Mouse (Mus musculus): ENCODE data around the gene Prickle1. TPM values are rescaled to one million over a fixed set of nuclear protein-coding genes. Genes with fewer than 3 reads are reported as not detected.
A peak's percentile ranks its signal among the peaks of the same experiment; 100 is the strongest.

The Prickle1 gene
- 12.6 and 27.7 TPM in 2 replicates for polyA plus RNA-seq (2014; fragmentation: Nextera tagmentation; extraction: Ambion mirVana)

DNA sequence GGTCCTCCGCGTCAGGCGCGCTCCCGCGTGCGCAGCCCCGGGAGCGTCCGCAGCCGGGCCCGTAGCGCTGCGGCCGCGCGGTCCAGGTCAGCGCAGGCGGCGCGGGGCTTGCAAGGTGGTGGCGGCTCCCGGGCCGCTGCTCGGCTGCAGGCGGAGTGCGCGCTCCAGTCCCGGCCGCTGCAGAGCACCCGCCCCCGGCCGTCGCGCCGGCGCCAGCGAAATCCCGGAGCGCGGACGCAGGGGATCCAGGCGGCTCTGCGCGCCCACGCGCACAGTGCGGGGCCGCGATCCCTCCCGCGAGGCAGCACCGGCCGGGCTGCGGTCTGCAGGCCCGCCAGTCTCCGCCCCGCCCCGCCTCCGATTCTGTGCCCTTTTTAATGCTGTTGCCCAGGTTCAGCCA lies at the start of gene Prickle1:
TSS of gene Prickle1 (minus strand) at position 146 of the 400 bp plus-strand sequence.
- peak within 1 kb of the TSS; percentile 89 for H3K4me3 ChIP-seq (ENCODE audit: low read length)
- under 1% methylated on average over 51 of the region's 60 CpGs for WGBS

GRCm38 (mm10) chr15:93640221-93640620 lies 44.5 kb upstream of the Prickle1 start:
- 73% methylated on average over 2 of the region's 2 CpGs for WGBS
- ATAC-seq (ENCODE audit: low FRiP score, low TSS enrichment), result no peak
- no peaks in the 10 kb centered on the region for H3K36me3 ChIP-seq (ENCODE audit: control insufficient read depth, insufficient read depth, low read length)
- H3K27me3 ChIP-seq (ENCODE audit: control insufficient read depth, insufficient read depth, low read length), result no peaks in the 10 kb centered on the region
- H3K4me2 ChIP-seq (replicated peaks; ENCODE audit: low read depth, low read length), result no peak overlapping the region
- H3K9me3 ChIP-seq (ENCODE audit: control insufficient read depth, low read length), result no peaks in the 10 kb centered on the region
- no peak overlapping the region for H3K4me3 ChIP-seq (ENCODE audit: low read length)
- H3K9ac ChIP-seq (ENCODE audit: low read depth, low read length), result no peak overlapping the region
- no peak overlapping the region for H3K27ac ChIP-seq (ENCODE audit: low read depth, low read length)
- H3K4me1 ChIP-seq (ENCODE audit: control insufficient read depth, insufficient read depth, low read length), result no peaks in the 10 kb centered on the region

More for the DNA sequence above, at the start of gene Prickle1:
- no peaks in the 10 kb centered on the region for H3K9me3 ChIP-seq (ENCODE audit: control insufficient read depth, low read length)
- H3K27me3 ChIP-seq (ENCODE audit: control insufficient read depth, insufficient read depth, low read length), result no peaks in the 10 kb centered on the region
- peak within 1 kb of the TSS; percentile 82 for H3K4me2 ChIP-seq (replicated peaks; ENCODE audit: low read depth, low read length)
- peaks cover 35% of the 10 kb centered on the region for H3K4me1 ChIP-seq (ENCODE audit: control insufficient read depth, insufficient read depth, low read length)
- H3K9ac ChIP-seq (ENCODE audit: low read depth, low read length), result peak within 1 kb of the TSS; percentile 94
- ATAC-seq (ENCODE audit: low FRiP score, low TSS enrichment), result peak; percentile 93
- H3K27ac ChIP-seq (ENCODE audit: low read depth, low read length), result peak within 1 kb of the TSS; percentile 92
- no peaks in the 10 kb centered on the region for H3K36me3 ChIP-seq (ENCODE audit: control insufficient read depth, insufficient read depth, low read length)

GRCm38 (mm10) chr15:93636976-93637375 lies 41.3 kb upstream of the Prickle1 start:
- 69% methylated on average over 7 of the region's 7 CpGs for WGBS
- Histone ChIP-seq H3K4me3 (ENCODE audit: low read length) (no peak overlapping the region), H3K27me3 (ENCODE audit: control insufficient read depth, insufficient read depth, low read length) (no peaks in the 10 kb centered on the region), H3K9me3 (ENCODE audit: control insufficient read depth, low read length) (no peaks in the 10 kb centered on the region), H3K4me1 (ENCODE audit: control insufficient read depth, insufficient read depth, low read length) (no peaks in the 10 kb centered on the region), H3K27ac (ENCODE audit: low read depth, low read length) (no peak overlapping the region), H3K36me3 (ENCODE audit: control insufficient read depth, insufficient read depth, low read length) (no peaks in the 10 kb centered on the region), H3K4me2 (replicated peaks; ENCODE audit: low read depth, low read length) (no peak overlapping the region), H3K9ac (ENCODE audit: low read depth, low read length) (no peak overlapping the region)
- no peak for ATAC-seq (ENCODE audit: low FRiP score, low TSS enrichment)

DNA sequence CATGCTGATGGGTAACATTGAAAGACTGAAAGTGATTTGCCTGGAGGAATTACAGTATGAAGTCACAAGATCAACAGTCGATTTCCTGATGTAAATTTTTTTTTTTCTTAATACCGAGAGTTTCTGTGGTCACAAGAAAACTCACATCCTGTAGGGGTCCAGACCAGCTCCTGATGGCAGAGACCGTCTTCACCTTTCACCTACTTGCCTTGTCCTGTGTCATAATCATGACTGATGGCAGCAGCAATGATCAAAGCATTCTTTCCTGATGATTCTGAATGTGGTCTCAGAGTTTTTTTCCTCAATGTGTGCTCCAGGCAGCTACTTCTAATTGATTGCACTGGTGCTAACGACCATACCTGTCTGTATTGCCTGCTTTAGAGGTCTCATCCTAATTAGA lies 39.9 kb upstream of the Prickle1 start:
- WGBS, result 39% methylated on average over 4 of the region's 4 CpGs
- no peaks in the 10 kb centered on the region for H3K36me3 ChIP-seq (ENCODE audit: control insufficient read depth, insufficient read depth, low read length)
- H3K4me1 ChIP-seq (ENCODE audit: control insufficient read depth, insufficient read depth, low read length), result 0 out of 2 replicates have a peak, but pooled peaks cover under 1% of the 10 kb centered on the region
- no peak for ATAC-seq (ENCODE audit: low FRiP score, low TSS enrichment)
- no peaks in the 10 kb centered on the region for H3K9me3 ChIP-seq (ENCODE audit: control insufficient read depth, low read length)
- H3K9ac ChIP-seq (ENCODE audit: low read depth, low read length), result no peak overlapping the region
- H3K27ac ChIP-seq (ENCODE audit: low read depth, low read length), result no peak overlapping the region
- no peak overlapping the region for H3K4me2 ChIP-seq (replicated peaks; ENCODE audit: low read depth, low read length)
- H3K4me3 ChIP-seq (ENCODE audit: low read length), result no peak overlapping the region
- no peaks in the 10 kb centered on the region for H3K27me3 ChIP-seq (ENCODE audit: control insufficient read depth, insufficient read depth, low read length)

- ATAC-seq (ENCODE audit: low FRiP score, low TSS enrichment), result no peak
- Histone ChIP-seq H3K36me3 (ENCODE audit: control insufficient read depth, insufficient read depth, low read length) (no peaks in the 10 kb centered on the region), H3K9me3 (ENCODE audit: control insufficient read depth, low read length) (no peaks in the 10 kb centered on the region), H3K4me1 (ENCODE audit: control insufficient read depth, insufficient read depth, low read length) (0 out of 2 replicates have a peak, but pooled peaks cover 5% of the 10 kb centered on the region), H3K4me2 (replicated peaks; ENCODE audit: low read depth, low read length) (no peak overlapping the region), H3K9ac (ENCODE audit: low read depth, low read length) (no peak overlapping the region), H3K4me3 (ENCODE audit: low read length) (no peak overlapping the region), H3K27me3 (ENCODE audit: control insufficient read depth, insufficient read depth, low read length) (no peaks in the 10 kb centered on the region), H3K27ac (ENCODE audit: low read depth, low read length) (no peak overlapping the region)
- WGBS, result 77% methylated on average over 5 of the region's 5 CpGs
Observed at GRCm38 (mm10) chr15:93634536-93634935, 38.8 kb upstream of the Prickle1 start.

DNA sequence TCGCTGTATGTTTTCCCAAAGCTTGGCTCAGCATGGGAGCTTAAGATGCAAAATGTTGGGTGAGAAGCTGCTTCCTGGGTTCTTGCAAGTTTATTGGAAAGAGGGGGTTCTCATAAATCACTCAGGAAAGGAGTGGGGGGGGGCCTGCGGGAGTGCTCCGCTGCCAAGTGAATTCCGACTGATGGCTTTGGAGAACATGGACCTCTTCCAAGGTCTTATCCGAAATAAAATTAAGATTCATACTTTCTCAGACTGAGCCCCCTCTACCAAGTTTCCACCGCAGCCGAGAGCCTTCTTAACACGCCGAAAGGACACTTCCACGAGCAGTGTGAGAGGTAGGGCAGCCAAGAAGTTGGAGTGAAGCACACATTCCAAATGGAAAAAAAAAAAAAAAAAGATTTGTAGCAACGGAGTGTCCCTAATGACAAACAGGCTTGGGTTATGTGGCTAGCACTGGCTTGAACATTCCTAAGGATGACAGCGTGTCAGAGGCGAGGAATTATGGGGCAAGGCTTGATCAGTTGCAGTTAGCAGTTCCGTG lies 34.4 kb upstream of the Prickle1 start:
- no peaks in the 10 kb centered on the region for H3K9me3 ChIP-seq (ENCODE audit: control insufficient read depth, low read length)
- ATAC-seq (ENCODE audit: low FRiP score, low TSS enrichment), result 0 out of 2 replicates have a peak, but pooled peaks have one; percentile 29
- 0 out of 2 replicates have a peak, but pooled peaks cover 8% of the 10 kb centered on the region for H3K4me1 ChIP-seq (ENCODE audit: control insufficient read depth, insufficient read depth, low read length)
- H3K27me3 ChIP-seq (ENCODE audit: control insufficient read depth, insufficient read depth, low read length), result no peaks in the 10 kb centered on the region
- WGBS, result 61% methylated on average over 14 of the region's 14 CpGs
- H3K4me2 ChIP-seq (replicated peaks; ENCODE audit: low read depth, low read length), result no peak overlapping the region
- no peak overlapping the region for H3K4me3 ChIP-seq (ENCODE audit: low read length)
- H3K9ac ChIP-seq (ENCODE audit: low read depth, low read length), result no peak overlapping the region
- H3K36me3 ChIP-seq (ENCODE audit: control insufficient read depth, insufficient read depth, low read length), result no peaks in the 10 kb centered on the region
- H3K27ac ChIP-seq (ENCODE audit: low read depth, low read length), result 0 out of 2 replicates have a peak overlapping the region, but pooled peaks have one; percentile 47

DNA sequence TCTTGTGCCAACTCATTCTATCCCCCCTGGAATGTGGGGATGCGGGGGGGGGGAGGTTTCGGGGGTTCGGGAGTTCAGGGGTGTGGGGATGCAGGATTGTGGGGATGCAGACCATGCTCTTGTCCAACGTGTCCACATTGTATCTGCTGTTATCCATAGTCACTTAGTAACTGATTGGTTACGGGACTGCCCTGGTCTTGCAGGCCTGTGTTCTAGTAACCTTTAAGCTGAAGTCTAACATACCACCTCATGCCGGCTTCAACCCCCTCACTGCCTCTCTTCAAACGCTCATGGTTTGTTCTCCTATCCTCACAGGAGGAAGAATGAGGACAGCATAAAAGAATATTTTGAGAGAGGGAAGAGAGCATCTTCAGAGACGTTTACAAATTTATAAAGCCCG lies 33.5 kb upstream of the Prickle1 start:
- no peak for ATAC-seq (ENCODE audit: low FRiP score, low TSS enrichment)
- H3K4me3 ChIP-seq (ENCODE audit: low read length), result no peak overlapping the region
- H3K27ac ChIP-seq (ENCODE audit: low read depth, low read length), result no peak overlapping the region
- no peak overlapping the region for H3K9ac ChIP-seq (ENCODE audit: low read depth, low read length)
- no peaks in the 10 kb centered on the region for H3K9me3 ChIP-seq (ENCODE audit: control insufficient read depth, low read length)
- 0 out of 2 replicates have a peak, but pooled peaks cover 8% of the 10 kb centered on the region for H3K4me1 ChIP-seq (ENCODE audit: control insufficient read depth, insufficient read depth, low read length)
- H3K36me3 ChIP-seq (ENCODE audit: control insufficient read depth, insufficient read depth, low read length), result no peaks in the 10 kb centered on the region
- no peak overlapping the region for H3K4me2 ChIP-seq (replicated peaks; ENCODE audit: low read depth, low read length)
- 94% methylated on average over 9 of the region's 9 CpGs for whole genome bisulfite sequencing
- H3K27me3 ChIP-seq (ENCODE audit: control insufficient read depth, insufficient read depth, low read length), result no peaks in the 10 kb centered on the region

DNA sequence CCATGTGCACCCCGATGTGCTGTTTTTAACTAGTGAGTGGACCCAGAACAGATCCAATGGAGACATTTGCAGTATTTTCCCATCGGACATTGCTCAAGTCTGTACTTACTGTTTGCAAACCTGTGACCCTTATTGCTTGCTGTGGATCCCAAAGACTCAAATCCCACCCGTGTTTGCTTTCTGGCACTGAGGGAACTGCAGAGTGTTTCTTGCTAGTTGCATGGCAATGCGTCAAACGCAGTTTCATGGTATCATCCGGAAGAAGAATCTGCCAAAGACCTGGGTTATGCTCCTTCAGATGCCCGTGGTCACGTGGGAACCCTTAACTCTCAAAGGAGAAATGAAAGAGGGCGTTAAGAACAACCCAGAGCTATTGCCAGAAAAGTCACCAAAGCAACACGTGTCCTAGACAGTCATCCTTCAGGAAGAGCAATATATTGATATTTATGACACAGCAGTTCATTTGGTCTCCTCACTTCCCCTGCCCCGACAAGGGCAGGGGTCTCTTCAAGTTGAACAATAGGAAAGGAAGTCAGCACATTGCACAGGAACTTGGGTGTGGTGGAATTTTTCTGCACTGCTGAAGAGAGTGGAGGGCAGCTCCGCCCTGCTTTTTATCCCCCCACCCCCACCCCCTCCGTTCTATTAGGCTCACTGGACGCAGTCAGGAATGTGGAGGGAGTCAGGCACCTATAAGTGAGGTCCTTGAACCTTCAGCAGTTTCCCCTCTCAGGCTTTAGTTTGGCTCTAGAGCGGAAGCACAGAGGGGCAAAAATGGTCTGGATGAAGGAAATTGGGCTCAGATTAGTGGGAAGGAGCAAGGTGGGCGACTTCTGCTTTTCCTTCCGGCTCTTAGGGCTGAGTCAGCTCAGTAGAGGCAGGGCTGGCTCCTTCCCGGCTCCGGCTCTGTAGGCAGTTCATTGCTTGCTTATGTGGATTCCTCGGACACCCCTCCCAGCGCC lies 32.4 kb upstream of the Prickle1 start:
- Histone ChIP-seq H3K27ac (ENCODE audit: low read depth, low read length) (0 out of 2 replicates have a peak overlapping the region, but pooled peaks have one; percentile 0), H3K36me3 (ENCODE audit: control insufficient read depth, insufficient read depth, low read length) (no peaks in the 10 kb centered on the region), H3K9ac (ENCODE audit: low read depth, low read length) (no peak overlapping the region), H3K4me3 (ENCODE audit: low read length) (no peak overlapping the region), H3K9me3 (ENCODE audit: control insufficient read depth, low read length) (no peaks in the 10 kb centered on the region), H3K4me1 (ENCODE audit: control insufficient read depth, insufficient read depth, low read length) (0 out of 2 replicates have a peak, but pooled peaks cover 8% of the 10 kb centered on the region), H3K4me2 (replicated peaks; ENCODE audit: low read depth, low read length) (no peak overlapping the region), H3K27me3 (ENCODE audit: control insufficient read depth, insufficient read depth, low read length) (no peaks in the 10 kb centered on the region)
- peak; percentile 69 for ATAC-seq (ENCODE audit: low FRiP score, low TSS enrichment)
- 60% methylated on average over 21 of the region's 21 CpGs for WGBS

GRCm38 (mm10) chr15:93619551-93619950 lies 23.9 kb upstream of the Prickle1 start:
- Histone ChIP-seq H3K36me3 (ENCODE audit: control insufficient read depth, insufficient read depth, low read length) (no peaks in the 10 kb centered on the region), H3K4me1 (ENCODE audit: control insufficient read depth, insufficient read depth, low read length) (no peaks in the 10 kb centered on the region), H3K4me3 (ENCODE audit: low read length) (no peak overlapping the region), H3K27ac (ENCODE audit: low read depth, low read length) (no peak overlapping the region), H3K4me2 (replicated peaks; ENCODE audit: low read depth, low read length) (no peak overlapping the region), H3K9me3 (ENCODE audit: control insufficient read depth, low read length) (no peaks in the 10 kb centered on the region), H3K9ac (ENCODE audit: low read depth, low read length) (no peak overlapping the region), H3K27me3 (ENCODE audit: control insufficient read depth, insufficient read depth, low read length) (no peaks in the 10 kb centered on the region)
- 51% methylated on average over 4 of the region's 4 CpGs for WGBS
- no peak for ATAC-seq (ENCODE audit: low FRiP score, low TSS enrichment)
